Mouse (Mus musculus): ENCODE results near the gene Gm48552. TPM values are rescaled to one million over a fixed set of nuclear protein-coding genes. Genes with fewer than 3 reads are reported as not detected.

Gm48552 gene
- polyA plus RNA-seq, 1 experiment, result 0.26 TPM

DNA sequence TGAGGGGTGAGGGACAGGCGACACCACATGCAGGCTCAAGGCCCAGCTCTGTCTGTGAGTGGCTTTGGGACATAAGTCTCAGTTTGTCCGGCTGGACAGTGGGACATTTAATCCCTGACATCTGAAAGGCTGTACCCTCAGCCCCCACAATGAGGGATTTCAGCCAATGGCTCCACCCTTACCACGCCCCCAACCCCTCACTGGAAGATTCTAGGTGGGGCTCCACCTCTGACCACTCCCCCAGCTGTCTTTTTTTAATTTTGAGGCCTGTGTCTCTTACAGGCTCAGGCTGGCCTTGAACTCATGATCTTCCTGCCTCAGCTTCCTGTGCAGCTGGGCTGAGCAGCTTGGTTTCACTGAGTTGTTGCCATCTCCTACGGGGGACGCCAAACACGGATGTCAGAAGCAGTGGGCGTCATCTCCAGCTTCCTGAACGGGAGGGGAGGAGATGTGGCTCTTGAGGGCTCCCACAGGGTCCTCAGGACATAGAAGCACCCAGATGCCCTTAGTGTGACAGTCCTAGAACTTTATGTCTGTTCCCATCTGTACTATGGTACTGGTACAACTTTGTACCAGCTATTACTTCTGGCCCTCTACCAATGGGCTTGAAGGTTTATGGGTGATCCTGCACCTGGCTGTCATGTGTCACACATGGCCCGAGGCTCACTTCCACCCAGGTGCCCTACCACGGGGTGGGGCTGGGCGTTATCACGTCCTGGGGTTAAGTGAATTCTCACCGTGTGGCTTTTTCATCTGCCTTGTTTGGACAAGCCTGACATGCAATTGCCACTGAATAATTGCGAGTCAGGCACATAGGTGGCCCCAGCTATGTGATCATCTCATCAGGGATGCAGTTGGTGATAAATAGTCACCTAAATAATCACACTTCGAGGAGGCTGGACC lies 45.8 kb downstream of the Gm48552 start:
- H3K4me3 ChIP-seq (replicated peaks), result no peak overlapping the region
- peaks cover 34% of the 10 kb centered on the region for H3K27me3 ChIP-seq (ENCODE audit: control insufficient read depth)
- 0 out of 2 replicates have a peak, but pooled peaks cover 2% of the 10 kb centered on the region for H3K9me3 ChIP-seq (ENCODE audit: control insufficient read depth, low read length)
- H3K36me3 ChIP-seq (ENCODE audit: control insufficient read depth), result no peaks in the 10 kb centered on the region
- H3K4me1 ChIP-seq (ENCODE audit: control insufficient read depth), result peaks cover 40% of the 10 kb centered on the region
- no peak for TF ChIP-seq TAL1 (IDR thresholded peaks at IDR 0.05; ENCODE audit: low read length)
- no peak for TF ChIP-seq GATA1 (IDR thresholded peaks at IDR 0.05; ENCODE audit: low read length)

- H3K27me3 ChIP-seq (ENCODE audit: control insufficient read depth), result peaks cover 25% of the 10 kb centered on the region
- no peaks in the 10 kb centered on the region for H3K36me3 ChIP-seq (ENCODE audit: control insufficient read depth)
- peaks cover 32% of the 10 kb centered on the region for H3K4me1 ChIP-seq (ENCODE audit: control insufficient read depth)
- 0 out of 2 replicates have a peak, but pooled peaks cover 2% of the 10 kb centered on the region for H3K9me3 ChIP-seq (ENCODE audit: control insufficient read depth, low read length)
- TF ChIP-seq TAL1 (IDR thresholded peaks at IDR 0.05; ENCODE audit: low read length) (no peak), GATA1 (IDR thresholded peaks at IDR 0.05; ENCODE audit: low read length) (no peak)
- H3K4me3 ChIP-seq (replicated peaks), result no peak overlapping the region
Observed at GRCm38 (mm10) chr10:81435436-81435835, 46.6 kb downstream of the Gm48552 start.

Other genes with a start within 250 kb of the Gm48552 start
- gene Pias4, start 221.1 kb upstream of the Gm48552 start, polyA plus RNA-seq (2012), result 13.4 and 16.4 TPM in 2 replicates
- 124 and 177 TPM in 2 replicates for gene Eef2, start 212.4 kb upstream of the Gm48552 start, polyA plus RNA-seq (2012)
- gene Dapk3, start 206.0 kb upstream of the Gm48552 start, polyA plus RNA-seq (2012), result 8.1 and 8.3 TPM in 2 replicates
- not detected in 2 replicates for gene 4930442H23Rik, start 205.2 kb upstream of the Gm48552 start, polyA plus RNA-seq (2012)
- not detected in 2 replicates for gene Nmrk2, start 187.0 kb upstream of the Gm48552 start, polyA plus RNA-seq (2012)
- not detected in 2 replicates for gene Atcay, start 158.2 kb upstream of the Gm48552 start, polyA plus RNA-seq (2012)
- gene Zfr2, start 155.8 kb upstream of the Gm48552 start, polyA plus RNA-seq (2012), result not detected in 2 replicates
- gene Matk, start 136.1 kb upstream of the Gm48552 start, polyA plus RNA-seq (2012), result 0.07 and 0.15 TPM in 2 replicates
- gene Mrpl54, start 122.1 kb upstream of the Gm48552 start, polyA plus RNA-seq (2012), result 43.8 and 44.0 TPM in 2 replicates
- 4.6 and 5.7 TPM in 2 replicates for gene Apba3, start 122.0 kb upstream of the Gm48552 start, polyA plus RNA-seq (2012)
- gene Tjp3, start 97.4 kb upstream of the Gm48552 start, polyA plus RNA-seq (2012), result 0.01 and 0.02 TPM in 2 replicates
- 4.0 and 4.5 TPM in 2 replicates for gene Pip5k1c, start 96.0 kb upstream of the Gm48552 start, polyA plus RNA-seq (2012)
- gene Cactin, start 67.9 kb upstream of the Gm48552 start, polyA plus RNA-seq (2012), result 13.2 and 13.3 TPM in 2 replicates
- 0.04 TPM in 1 of 2 replicates, not detected in the other for gene Tbxa2r, start 60.3 kb upstream of the Gm48552 start, polyA plus RNA-seq (2012)
- 0.01 TPM in 1 of 2 replicates, not detected in the other for gene Gipc3, start 45.7 kb upstream of the Gm48552 start, polyA plus RNA-seq (2012)
- gene Hmg20b, start 38.5 kb upstream of the Gm48552 start, polyA plus RNA-seq (2012), result 52.7 and 55.8 TPM in 2 replicates
- gene Mfsd12, start 31.5 kb upstream of the Gm48552 start, polyA plus RNA-seq (2012), result 6.7 and 7.2 TPM in 2 replicates
- gene 4930404N11Rik, start 23.2 kb upstream of the Gm48552 start, polyA plus RNA-seq (2012), result 3.2 and 5.6 TPM in 2 replicates
- gene Fzr1, start 10.5 kb upstream of the Gm48552 start, polyA plus RNA-seq (2012), result 62.5 and 67.4 TPM in 2 replicates
- gene Dohh, start 4.6 kb upstream of the Gm48552 start, polyA plus RNA-seq (2012), result 29.2 and 34.1 TPM in 2 replicates
- 0.08 and 0.20 TPM in 2 replicates for gene Gm48551, start 4.5 kb upstream of the Gm48552 start, polyA plus RNA-seq (2012)
- 0.09 TPM in 1 of 2 replicates, not detected in the other for gene Smim24, start 4.0 kb downstream of the Gm48552 start, polyA plus RNA-seq (2012)
- 0.55 and 0.94 TPM in 2 replicates for gene Nfic, start 66.6 kb downstream of the Gm48552 start, polyA plus RNA-seq (2012)
- gene Celf5, start 93.7 kb downstream of the Gm48552 start, polyA plus RNA-seq (2012), result not detected in 2 replicates
- 6.2 and 7.9 TPM in 2 replicates for gene Ncln, start 107.4 kb downstream of the Gm48552 start, polyA plus RNA-seq (2012)
- gene S1pr4, start 111.1 kb downstream of the Gm48552 start, polyA plus RNA-seq (2012), result 0.04 and 0.05 TPM in 2 replicates
- 0.14 and 0.24 TPM in 2 replicates for gene Gna15, start 135.2 kb downstream of the Gm48552 start, polyA plus RNA-seq (2012)
- gene Gna11, start 156.2 kb downstream of the Gm48552 start, polyA plus RNA-seq (2012), result 1.2 and 1.5 TPM in 2 replicates
- gene Aes, start 170.5 kb downstream of the Gm48552 start, polyA plus RNA-seq (2012), result 152 and 158 TPM in 2 replicates
- 0.09 and 0.10 TPM in 2 replicates for gene Tle2, start 185.6 kb downstream of the Gm48552 start, polyA plus RNA-seq (2012)
- 0.27 and 0.28 TPM in 2 replicates for gene Tle6, start 212.1 kb downstream of the Gm48552 start, polyA plus RNA-seq (2012)
- gene BC025920, start 217.3 kb downstream of the Gm48552 start, polyA plus RNA-seq (2012), result 0.05 and 0.07 TPM in 2 replicates
- gene Sirt6, start 238.8 kb downstream of the Gm48552 start, polyA plus RNA-seq (2012), result 6.6 and 6.9 TPM in 2 replicates
- 0.18 and 0.21 TPM in 2 replicates for gene Ankrd24, start 239.5 kb downstream of the Gm48552 start, polyA plus RNA-seq (2012)

All from erythroblast, embryonic 14.5 days (primary cell).